Mouse (Mus musculus): ENCODE data around the gene Rasgef1c.

- no peak for TF ChIP-seq CTCF (IDR thresholded peaks at IDR 0.05)
- no peak for TF ChIP-seq EP300 (IDR thresholded peaks at IDR 0.05)
These were observed 125.0 kb downstream of the Rasgef1c start for GRCm38 (mm10) chr11:50026521-50027090.
